Mouse (Mus musculus) ZHBTc4 (cell line): Measurements from ENCODE around the gene Vegfd.

Experiments used
- DNase-seq: peaks from one replicate; pipeline ENCODE4 v3.0.0-alpha.2; 2011; ENCODE audit warnings: low read depth, low spot score

Gene Vegfd

DNA sequence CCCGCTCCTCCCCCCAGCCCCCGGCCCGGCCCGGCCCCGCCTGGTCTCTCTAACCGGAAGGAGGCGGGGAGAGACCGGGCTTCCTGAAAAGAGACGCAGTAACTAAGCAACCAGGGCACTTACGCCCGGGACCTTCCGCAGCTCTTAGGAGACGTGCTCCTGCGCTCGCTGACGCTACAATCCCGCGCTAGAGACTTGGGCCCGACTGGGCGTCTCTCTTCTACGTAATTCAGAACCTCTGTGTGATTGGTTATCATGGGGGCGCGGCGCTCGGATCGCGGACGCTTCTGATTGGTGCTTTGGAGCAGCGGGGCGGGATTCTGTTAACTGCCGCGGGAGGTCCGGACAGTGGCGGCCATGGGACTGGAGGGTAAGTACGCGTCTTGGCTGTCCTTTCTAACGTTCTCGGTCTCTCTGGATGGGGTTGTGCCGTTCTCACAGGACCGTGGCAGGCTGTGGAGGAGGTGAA is 46.3 kb downstream of the Vegfd start, which contains the start of gene Piga:
Piga (plus strand) TSS at position 317 of the 469 bp plus-strand sequence.
- DNase-seq, result peak; percentile 97

DNA sequence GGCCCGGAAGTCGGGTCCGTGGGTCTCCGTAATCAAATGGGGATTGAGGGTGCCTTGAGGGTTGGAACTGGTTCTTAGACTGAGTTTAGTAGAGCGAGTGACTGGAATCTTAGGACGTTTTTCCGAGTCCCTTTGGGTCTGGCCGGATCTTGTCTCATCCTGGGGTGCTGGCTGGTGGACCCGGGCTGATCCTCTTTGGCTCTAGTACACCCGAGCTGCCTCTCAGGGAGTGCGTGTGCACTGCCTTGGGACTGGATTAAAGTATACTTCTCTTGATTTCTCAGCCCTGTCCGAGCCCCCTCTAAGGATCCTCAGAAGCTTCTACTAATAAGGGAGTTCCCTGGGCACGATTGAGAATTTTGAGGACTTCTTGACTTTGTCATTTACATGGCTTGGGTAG is 46.8 kb downstream of the Vegfd start:
- DNase-seq, result no peak

DNA sequence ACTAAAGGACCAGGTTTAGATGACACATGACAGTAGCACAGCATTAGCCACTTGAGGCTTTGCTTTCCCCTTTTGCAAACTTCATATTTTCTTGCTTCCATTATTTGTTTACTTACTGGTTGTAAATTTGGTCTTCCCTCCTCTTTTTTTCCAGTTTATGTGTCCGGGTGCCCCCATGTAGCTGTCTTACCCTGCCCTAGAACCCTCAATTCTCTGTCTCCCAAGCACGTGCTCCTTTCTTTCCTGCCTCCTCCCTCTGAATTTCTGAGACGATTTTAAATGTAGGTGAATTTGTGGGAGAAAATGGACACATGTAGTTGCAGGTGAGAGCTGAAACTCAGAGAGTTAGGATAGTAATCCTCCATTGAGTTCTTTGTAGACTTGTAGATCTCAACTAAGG is 47.3 kb downstream of the Vegfd start:
- no peak for DNase-seq

DNA sequence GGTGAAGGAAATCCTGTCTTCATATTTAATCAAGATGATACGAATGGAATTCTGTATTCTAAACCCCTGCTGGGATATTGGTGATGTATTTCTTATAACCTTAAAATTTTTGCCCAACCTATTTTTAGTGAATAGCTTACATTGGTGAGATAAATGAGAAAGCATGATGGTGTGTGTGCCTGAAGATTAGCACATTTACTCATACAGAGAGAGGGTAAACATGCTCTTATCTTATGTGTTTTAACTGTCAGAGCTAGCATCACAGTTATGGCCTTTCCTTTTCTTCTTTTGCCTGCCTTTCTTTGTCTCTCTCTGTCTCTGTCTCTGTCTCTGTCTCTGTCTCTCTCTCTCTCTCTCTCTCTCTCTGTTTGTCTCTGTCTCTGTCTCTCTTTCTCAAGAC is 51.6 kb downstream of the Vegfd start:
- no peak for DNase-seq

DNA sequence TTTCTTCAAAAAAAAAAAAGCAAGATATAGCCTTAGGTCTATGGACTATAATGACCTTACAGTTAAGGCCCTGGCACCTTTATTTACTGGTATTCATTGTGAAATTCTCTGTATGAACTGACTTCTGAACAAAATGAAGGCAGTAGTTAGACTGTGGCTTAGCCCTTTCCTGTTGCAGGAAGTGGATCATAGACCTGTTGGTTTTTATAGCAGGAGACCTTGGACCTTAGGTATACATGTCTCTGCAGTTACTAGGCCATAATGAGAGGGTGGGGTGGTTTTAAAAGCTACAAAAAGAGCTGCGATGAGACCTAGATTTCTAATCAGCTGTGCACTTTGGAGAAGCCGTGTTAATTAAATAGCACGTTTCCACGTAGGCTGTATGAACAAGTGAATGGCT is 54.1 kb downstream of the Vegfd start:
- no peak for DNase-seq

DNA sequence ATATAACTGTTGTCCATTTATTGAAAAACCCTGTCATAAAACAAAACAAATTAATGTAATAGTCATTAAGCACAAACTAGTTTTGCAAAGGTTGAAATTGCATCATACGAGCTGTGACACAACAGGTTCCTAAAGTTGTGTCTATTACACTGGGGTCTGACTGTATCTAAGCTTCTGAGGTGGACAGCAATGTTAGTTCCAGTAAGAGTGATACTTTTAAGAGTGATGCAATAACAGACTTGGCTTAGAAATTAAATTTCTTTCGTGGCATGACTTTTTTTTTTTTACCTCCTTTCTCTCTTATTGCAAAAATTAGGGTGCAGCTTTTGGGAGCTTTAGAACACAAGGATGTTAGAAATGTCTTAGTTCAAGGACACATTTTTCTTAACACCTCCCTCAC is 55.0 kb downstream of the Vegfd start:
- no peak for DNase-seq

DNA sequence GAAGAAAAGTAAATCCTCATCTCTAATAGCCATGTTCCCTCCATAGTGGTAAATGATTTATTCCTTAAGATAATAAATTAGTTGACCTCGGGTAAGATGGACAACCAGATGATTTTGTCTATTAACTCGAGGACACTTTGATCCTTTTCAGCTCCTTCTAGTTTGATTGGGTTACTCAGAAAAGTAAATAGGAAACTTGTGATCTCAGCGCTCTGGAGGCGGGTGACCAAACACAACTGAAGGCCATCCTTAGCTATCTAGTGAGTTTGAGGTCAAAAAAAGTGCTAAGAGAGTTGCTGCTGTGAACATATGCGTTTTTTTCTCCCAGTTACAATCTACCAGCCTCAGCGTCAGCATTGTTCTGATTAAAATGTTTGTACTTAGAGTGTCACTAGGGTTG is 57.4 kb downstream of the Vegfd start:
- no peak for DNase-seq

DNA sequence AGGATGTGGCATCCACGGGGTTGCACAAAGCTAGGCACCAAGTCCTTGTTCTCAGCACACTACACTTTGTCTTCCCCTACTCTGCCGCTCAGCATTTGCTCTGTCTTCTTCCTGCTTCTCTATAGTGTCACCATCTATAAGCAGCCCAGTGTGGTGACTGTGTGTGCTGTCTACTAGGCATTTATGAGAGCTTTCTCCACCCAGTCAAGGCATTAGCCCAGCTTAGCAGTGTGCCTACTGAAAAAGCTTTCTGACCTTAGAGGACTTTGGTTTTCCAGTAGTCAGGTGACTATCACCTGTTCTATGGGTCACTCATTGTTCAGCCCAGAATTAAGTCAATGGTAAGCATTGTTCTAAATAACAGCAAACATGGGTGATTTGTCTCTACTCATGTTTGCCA is 58.0 kb downstream of the Vegfd start:
- no peak for DNase-seq

DNA sequence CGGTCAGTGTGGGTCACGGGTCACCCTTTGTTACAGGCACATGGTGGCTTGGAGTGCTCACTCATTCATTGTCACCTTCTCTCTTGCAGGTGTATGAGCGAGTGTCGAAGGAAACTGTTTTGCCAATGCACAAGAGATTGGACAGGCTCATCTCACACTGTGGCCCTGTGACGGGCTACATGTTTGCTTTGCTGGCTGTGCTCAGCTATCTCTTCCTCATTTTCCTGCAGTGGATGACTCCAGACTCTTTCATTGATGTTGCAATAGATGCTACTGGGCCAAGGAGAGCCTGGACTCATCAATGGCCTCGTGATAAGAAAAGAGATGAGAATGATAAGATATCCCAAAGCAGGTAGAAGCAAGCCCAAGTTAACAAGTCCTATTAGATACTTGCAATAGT is 58.4 kb downstream of the Vegfd start:
- DNase-seq, result no peak

DNA sequence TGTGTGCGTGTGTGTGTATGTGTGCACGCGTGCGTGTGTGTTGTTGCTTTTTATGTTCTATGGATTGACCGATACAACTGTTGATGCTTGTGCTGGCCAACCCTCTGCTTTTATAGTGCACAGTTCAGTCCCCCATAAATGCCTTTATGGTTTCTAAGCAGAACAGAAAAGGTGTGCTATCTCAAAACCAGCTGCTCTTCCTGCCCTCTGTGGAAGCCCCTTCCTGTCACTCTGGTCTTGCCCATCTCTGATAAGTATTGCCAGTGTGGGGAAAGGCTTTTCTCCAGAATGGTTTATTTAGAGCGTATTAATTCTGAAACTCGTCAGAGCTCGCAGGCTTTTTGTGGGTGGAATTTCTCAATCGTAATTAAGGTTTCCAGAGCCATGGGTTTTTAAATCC is 59.5 kb downstream of the Vegfd start:
- DNase-seq, result no peak

DNA sequence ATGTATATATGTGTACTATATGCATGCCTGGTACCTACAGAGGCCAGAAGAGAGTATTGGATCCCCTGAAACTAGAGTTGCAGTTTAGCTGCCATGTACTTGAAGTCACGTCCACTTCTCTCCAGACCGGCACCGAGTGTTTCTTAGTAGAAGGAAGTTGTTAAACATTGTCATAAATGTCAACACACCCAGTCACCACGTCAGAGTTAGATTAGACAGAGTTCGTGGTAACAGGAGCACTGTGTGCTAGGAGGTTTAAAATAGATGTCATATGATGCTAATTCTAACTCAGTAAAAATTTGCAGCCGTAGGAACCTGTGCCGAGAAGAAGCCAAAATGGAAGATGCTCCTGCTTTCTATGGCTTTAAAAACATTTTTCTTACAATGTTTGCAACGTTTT is 63.5 kb downstream of the Vegfd start, which contains the start of gene Asb11:
Asb11 (plus strand) TSS at position 286 of the 400 bp plus-strand sequence.
- no peak for DNase-seq

DNA sequence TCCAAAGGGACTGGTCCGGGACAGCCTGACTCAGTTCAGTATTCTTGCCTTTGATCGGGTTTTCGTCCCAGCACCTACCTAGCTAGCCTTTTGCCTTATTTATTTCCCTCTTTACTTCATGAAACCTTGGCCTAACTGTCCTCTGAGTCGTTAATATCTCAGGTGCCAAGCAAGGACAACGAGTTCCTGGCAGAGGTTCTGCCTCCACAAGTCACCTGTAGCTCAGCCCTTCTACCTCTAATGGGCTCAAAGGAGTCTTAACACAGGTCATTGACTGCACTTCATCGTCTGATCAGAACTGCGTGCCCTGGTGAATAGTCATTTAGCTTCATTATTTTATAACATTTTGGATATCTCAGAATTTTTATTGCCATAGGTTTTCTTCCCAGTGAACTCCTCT is 66.3 kb downstream of the Vegfd start:
- no peak for DNase-seq

DNA sequence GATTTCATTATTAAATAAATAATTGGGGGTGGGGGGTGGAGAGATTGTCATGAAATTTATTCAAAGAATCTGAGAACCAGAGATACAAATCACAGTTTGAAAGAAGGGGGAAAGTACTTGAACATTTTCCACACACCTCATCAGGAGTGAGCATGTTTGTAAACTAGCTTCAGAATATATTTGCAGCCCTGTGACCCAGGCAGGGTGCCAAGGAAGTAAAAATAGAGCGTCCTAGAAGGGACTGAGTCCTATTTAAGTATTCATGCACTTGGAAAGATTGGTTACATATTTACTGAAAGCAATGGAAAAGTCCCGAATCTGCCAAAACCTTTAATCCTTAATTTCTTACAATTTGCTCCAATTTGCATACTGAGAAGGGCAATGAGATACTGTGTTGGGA is 67.0 kb downstream of the Vegfd start:
- DNase-seq, result no peak

DNA sequence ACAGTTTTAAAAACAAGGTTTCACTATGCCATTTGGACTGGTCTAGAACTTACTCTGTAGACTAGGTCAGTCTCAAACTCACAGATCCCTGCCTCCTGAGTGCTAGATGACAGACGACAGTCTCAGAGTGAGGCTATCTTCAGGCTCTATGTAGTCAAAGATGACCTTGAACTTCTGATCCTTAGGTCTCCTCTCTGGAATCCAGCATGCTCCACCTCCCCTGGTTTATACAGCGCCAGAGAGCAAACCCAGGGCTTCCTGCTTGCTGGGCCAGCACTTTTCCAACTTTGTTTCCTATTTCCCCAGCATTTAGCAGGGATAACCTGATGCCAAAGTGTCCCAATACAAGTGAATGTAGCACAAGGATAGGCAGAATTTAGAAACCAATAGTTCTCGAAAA is 67.5 kb downstream of the Vegfd start:
- DNase-seq, result no peak

DNA sequence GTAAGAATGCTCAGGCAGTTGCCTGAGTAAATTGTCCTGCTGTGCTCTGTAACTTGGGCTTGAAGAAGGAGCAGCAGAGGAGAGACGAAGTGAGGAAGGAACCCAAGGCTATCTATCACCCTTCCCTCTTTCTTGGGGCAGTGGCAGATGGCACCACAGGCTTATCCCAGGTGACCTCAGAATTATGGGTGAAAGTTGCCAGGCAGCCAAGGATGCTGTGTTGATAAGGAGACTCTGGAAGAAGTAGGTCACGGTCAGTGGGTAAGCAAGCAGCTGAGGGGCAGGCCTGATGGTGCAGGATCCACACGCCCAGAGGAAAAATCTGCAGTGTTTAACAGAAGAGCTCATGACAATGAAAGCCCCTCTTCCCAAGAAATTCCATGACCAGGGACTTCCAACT is 68.1 kb downstream of the Vegfd start:
- DNase-seq, result no peak

DNA sequence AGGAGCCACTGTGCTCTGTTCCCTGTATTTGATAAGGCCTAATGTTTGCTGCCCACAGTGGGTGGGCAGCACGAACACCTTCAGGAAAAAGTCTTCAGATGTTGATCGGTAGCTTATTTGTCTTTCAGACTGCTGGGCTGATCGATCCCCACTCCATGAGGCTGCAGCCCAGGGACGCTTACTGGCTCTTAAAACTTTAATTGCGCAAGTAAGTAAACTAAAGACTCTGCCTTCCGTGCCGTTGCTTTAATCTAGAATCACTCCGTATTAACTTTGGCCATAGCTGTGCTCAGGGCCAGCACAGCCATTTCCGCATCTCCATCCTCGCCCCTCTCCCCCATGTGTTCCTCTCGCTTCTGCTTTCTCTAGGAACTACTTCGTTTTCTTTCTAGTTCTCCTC is 72.4 kb downstream of the Vegfd start:
- no peak for DNase-seq

DNA sequence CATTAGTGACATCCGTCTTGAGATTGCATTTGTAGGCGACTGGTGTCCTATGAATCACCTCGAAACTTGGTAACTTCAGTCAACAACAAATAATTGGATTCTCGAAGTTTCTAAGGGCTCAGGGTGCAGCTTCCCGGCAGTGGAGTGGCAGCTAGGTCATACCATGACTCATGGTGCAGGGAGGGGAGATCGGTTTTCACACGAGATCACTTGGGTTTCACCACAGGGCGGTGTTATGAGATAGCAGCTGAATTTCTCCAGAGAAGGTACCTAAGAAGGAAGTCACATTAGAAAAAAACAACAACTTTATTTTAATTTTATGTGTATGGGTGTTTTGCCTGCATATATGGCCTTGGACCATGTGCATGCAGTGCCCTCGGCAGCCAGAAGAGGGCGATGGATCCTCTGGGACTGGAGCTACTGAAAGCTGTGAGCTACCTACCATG is 73.0 kb downstream of the Vegfd start:
- peak; percentile 56 for DNase-seq

DNA sequence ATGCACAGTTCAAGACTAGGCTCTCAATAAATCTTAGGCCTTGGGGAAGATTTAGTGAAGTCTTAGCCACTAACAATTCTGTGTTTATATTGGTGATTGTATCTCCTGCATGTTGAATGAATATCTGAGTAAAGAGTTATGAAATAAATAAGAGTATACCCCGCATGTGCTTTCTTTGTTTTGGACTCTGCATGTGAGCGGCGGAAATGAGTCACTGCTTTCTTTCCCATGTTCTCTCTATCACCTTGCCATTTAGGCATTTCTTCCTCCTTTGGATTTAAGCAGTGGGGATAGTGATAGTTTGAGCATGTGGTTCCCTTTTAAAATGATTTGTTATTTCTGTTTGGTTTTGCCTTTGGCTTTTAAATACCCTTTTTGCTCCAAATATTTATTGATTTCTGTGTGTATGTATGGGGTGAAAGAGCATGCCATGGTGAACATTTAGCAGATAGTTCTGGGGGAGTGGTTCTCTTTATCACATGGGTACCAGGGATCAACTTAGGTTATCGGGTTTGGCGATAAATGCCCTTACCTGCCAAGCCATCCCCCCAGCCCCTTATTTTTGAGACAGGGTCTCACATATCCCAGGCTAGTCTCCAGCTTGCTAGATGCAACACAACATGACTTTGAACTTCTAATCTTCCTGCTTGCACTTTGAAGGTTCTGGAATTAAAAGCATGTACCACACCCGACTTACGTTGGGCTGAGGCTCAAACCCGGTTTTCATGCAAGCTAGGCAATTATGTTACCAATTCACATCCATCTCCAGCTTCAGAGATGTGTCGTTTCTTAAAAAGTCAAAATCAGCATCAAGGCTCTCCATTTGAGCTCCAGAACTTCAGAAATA is 73.9 kb downstream of the Vegfd start:
- DNase-seq, result no peak

DNA sequence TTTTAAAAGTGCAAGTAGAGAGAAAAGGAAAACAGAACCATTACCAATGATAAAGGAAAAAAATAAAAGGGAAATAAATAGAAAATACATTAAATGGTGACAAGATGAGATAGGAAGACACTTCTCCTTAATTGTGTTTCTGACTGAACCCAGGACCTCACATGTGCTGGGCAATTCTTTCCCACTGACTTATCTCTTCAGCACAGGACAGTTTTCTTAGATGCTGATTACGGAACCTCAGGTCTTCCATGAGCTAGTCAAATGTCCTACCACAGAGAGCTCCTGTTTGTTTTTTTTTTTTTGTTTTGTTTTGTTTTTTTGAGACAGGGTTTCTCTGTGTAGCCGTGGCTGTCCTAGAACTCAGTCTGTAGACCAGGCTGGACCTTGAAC is 74.5 kb downstream of the Vegfd start:
- no peak for DNase-seq

DNA sequence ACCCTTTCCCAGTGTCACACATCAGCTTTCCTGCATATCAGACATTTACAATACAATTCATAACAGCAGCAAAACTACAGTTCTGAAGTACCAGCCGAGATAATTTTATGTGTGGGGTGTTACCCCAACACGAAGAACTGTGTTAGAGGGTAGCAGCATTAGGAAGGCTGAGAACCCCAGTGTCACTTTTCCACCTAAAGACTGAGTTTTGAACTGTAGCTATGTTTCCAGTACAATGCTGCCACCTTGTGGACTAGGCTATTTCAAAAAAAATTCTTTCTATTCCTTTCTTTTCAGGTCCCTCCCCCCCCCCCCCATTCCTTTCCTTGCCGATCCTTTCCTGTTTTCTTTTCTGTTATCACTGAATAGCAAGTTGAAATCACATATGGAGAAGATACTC is 76.0 kb downstream of the Vegfd start:
- peak; percentile 63 for DNase-seq
